Mouse (Mus musculus) c-Kit-positive CD71-negative TER-119-negative erythroid progenitor cells, embryonic 14.5 days (primary cell): Measurements from ENCODE around the gene Chit1.

Experiments used
- DNase-seq: peaks from one replicate; pipeline ENCODE4 v3.0.0-alpha.2; 2013; ENCODE audit warnings: low read depth

The Chit1 gene

GRCm38 (mm10) chr1:134142363-134142794, 31.3 kb downstream of the Chit1 start:
- DNase-seq: no peak

- DNase-seq: no peak
Measured at GRCm38 (mm10) chr1:134146066-134146465, 35.0 kb downstream of the Chit1 start.

- no peak for DNase-seq
Measured at GRCm38 (mm10) chr1:134150076-134150475, 39.0 kb downstream of the Chit1 start.

- no peak for DNase-seq
Measured at GRCm38 (mm10) chr1:134150745-134151144, 39.7 kb downstream of the Chit1 start.

- DNase-seq: peak; percentile 77
Measured at GRCm38 (mm10) chr1:134151655-134152412, 40.8 kb downstream of the Chit1 start.

GRCm38 (mm10) chr1:134152626-134153590, 41.9 kb downstream of the Chit1 start:
- no peak for DNase-seq

GRCm38 (mm10) chr1:134154121-134154520, 43.1 kb downstream of the Chit1 start:
- DNase-seq: no peak

GRCm38 (mm10) chr1:134154655-134155054, 43.6 kb downstream of the Chit1 start:
- DNase-seq: no peak

GRCm38 (mm10) chr1:134160404-134160803, 49.4 kb downstream of the Chit1 start:
- no peak for DNase-seq

GRCm38 (mm10) chr1:134161399-134161798, 50.4 kb downstream of the Chit1 start:
- no peak for DNase-seq

- no peak for DNase-seq
Measured at GRCm38 (mm10) chr1:134162510-134163225, 51.6 kb downstream of the Chit1 start.

- DNase-seq: no peak
Measured at GRCm38 (mm10) chr1:134163476-134163875, 52.4 kb downstream of the Chit1 start.

GRCm38 (mm10) chr1:134164454-134164853, 53.4 kb downstream of the Chit1 start:
- DNase-seq: no peak

GRCm38 (mm10) chr1:134166547-134166946, 55.5 kb downstream of the Chit1 start:
- no peak for DNase-seq

GRCm38 (mm10) chr1:134167416-134168305, 56.6 kb downstream of the Chit1 start:
- no peak for DNase-seq

- DNase-seq: no peak
Measured at GRCm38 (mm10) chr1:134168567-134168966, 57.5 kb downstream of the Chit1 start.

- no peak for DNase-seq
Measured at GRCm38 (mm10) chr1:134168985-134169697, 58.1 kb downstream of the Chit1 start.

- DNase-seq: no peak
Measured at GRCm38 (mm10) chr1:134173081-134173480, 62.0 kb downstream of the Chit1 start.

- DNase-seq: no peak
Measured at GRCm38 (mm10) chr1:134177976-134178375, 66.9 kb downstream of the Chit1 start.

- DNase-seq: no peak
Measured at GRCm38 (mm10) chr1:134182025-134182424, 71.0 kb downstream of the Chit1 start, which contains the start of gene Chil1. TSS of gene Chil1 (plus strand) at chr1:134182176.
